Mouse (Mus musculus) frontal cortex, adult (tissue): ENCODE measurements around the gene Smad6.

Experiments used
- ATAC-seq: cut with Nextera tagmentation; 2 replicates; pipeline ENCODE4 v1.9.2; 2017; ENCODE audit warnings: mild to moderate bottlenecking, moderate library complexity, mixed read lengths; ENCODE audit not compliant: low TSS enrichment

Gene Smad6

GRCm38 (mm10) chr9:63959933-63960828 is 61.7 kb downstream of the Smad6 start:
- no peak for ATAC-seq

GRCm38 (mm10) chr9:63959129-63959932 is 62.5 kb downstream of the Smad6 start:
- ATAC-seq: no peak

GRCm38 (mm10) chr9:63958337-63959030 is 63.4 kb downstream of the Smad6 start:
- no peak for ATAC-seq

- ATAC-seq: no peak
Measured at GRCm38 (mm10) chr9:63957647-63958185, 64.1 kb downstream of the Smad6 start.

- no peak for ATAC-seq
Measured at GRCm38 (mm10) chr9:63956052-63956451, 65.8 kb downstream of the Smad6 start.

GRCm38 (mm10) chr9:63953691-63954090 is 68.2 kb downstream of the Smad6 start:
- ATAC-seq: peak; percentile 76

GRCm38 (mm10) chr9:63952591-63952990 is 69.3 kb downstream of the Smad6 start:
- no peak for ATAC-seq

GRCm38 (mm10) chr9:63950357-63950756 is 71.5 kb downstream of the Smad6 start:
- no peak for ATAC-seq

- no peak for ATAC-seq
Measured at GRCm38 (mm10) chr9:63949393-63949792, 72.5 kb downstream of the Smad6 start.

- ATAC-seq: no peak
Measured at GRCm38 (mm10) chr9:63942608-63942982, 79.3 kb downstream of the Smad6 start.

GRCm38 (mm10) chr9:63941747-63942607 is 79.9 kb downstream of the Smad6 start:
- ATAC-seq: no peak

GRCm38 (mm10) chr9:63936256-63936655 is 85.6 kb downstream of the Smad6 start:
- no peak for ATAC-seq

GRCm38 (mm10) chr9:63933068-63933467 is 88.8 kb downstream of the Smad6 start:
- ATAC-seq: no peak

GRCm38 (mm10) chr9:63927340-63928049 is 94.4 kb downstream of the Smad6 start:
- ATAC-seq: no peak

- no peak for ATAC-seq
Measured at GRCm38 (mm10) chr9:63926377-63926776, 95.5 kb downstream of the Smad6 start.

- no peak for ATAC-seq
Measured at GRCm38 (mm10) chr9:63923190-63923717, 98.6 kb downstream of the Smad6 start.

- no peak for ATAC-seq
Measured at GRCm38 (mm10) chr9:63919708-63920107, 102.2 kb downstream of the Smad6 start.

GRCm38 (mm10) chr9:63919001-63919555 is 102.8 kb downstream of the Smad6 start:
- peak; percentile 68; the same call in 1 of the 2 replicates for ATAC-seq

GRCm38 (mm10) chr9:63918245-63918644 is 103.6 kb downstream of the Smad6 start:
- ATAC-seq: peak; percentile 86

- no peak for ATAC-seq
Measured at GRCm38 (mm10) chr9:63916441-63916840, 105.4 kb downstream of the Smad6 start.
